ENCODE assay signal across 22 mouse cellular contexts in genomic region chr8:96040216-96040615, GRCm38 (mm10).
DNase-seq lines count a peak whose midpoint lies in the region; ATAC-seq and TF ChIP-seq lines count a peak whose summit lies in the region.
"Had no signal": no experiment of that assay in that cellular context is flagged by ENCODE, and none has a peak within 500 bp of the region (broad histone marks: within the 10 kb centered on the region; RNA-seq: fewer than 3 reads in every experiment).

No protein-coding gene starts in this region.

- ATAC-seq in lung, embryonic 14.5 days (ENCODE audit: insufficient read depth), result peak; percentile 49; the same call in 1 of the 2 replicates
- ATAC-seq in lung, postnatal 0 days, result no peak
- ATAC-seq: CD4-positive, CD25-positive, alpha-beta regulatory T cell, adult 4 months; inflammation-experienced regulatory T-cells, adult 6 months; Patski had no signal

- no peaks in the 10 kb centered on the region for H3K36me3 ChIP-seq in lung, embryonic 14.5 days (ENCODE audit: insufficient read depth)
- H3K36me3 ChIP-seq in lung, postnatal 0 days (ENCODE audit: insufficient read depth, low read length), result no peaks in the 10 kb centered on the region
- H3K36me3 ChIP-seq: forebrain, embryonic 12.5 days; hindbrain, embryonic 13.5 days; midbrain, embryonic 12.5 days; neural tube, embryonic 15.5 days had no signal

- no peak overlapping the region for H3K27ac ChIP-seq in lung, embryonic 14.5 days (ENCODE audit: low read depth)
- no peak overlapping the region for H3K27ac ChIP-seq in lung, postnatal 0 days (ENCODE audit: low read length)
- H3K27ac ChIP-seq: forebrain, embryonic 12.5 days; gastrocnemius, adult 2 months; hindbrain, embryonic 13.5 days; macrophage; midbrain, embryonic 12.5 days; neural tube, embryonic 15.5 days had no signal

- peak; percentile 2 to 13 for DNase-seq in heart, adult 18-20 months
- no peak for DNase-seq in heart, adult 8-10 months (ENCODE audit: low spot score)
- DNase-seq in lung, embryonic 14.5 days, result peak; percentile 70
- DNase-seq in lung, postnatal 0 days (ENCODE audit: low spot score), result no peak
- DNase-seq in kidney, adult 9 months, result peak; percentile 33
- DNase-seq in kidney, postnatal 36 days, result peak; percentile 24 to 44
- no peak for DNase-seq in cerebellum, adult 9-10 months
- no peak for DNase-seq in cerebellum, postnatal 14 days
- DNase-seq: adrenal gland, adult 8-10 months; cerebellum, postnatal 36 days; gastrocnemius, adult 2 months; layer of hippocampus, postnatal 36 days; lung, adult 18-20 months had no signal

- no peaks in the 10 kb centered on the region for H3K27me3 ChIP-seq in lung, embryonic 14.5 days (ENCODE audit: insufficient read depth, low read length)
- H3K27me3 ChIP-seq in lung, postnatal 0 days (replicated peaks; ENCODE audit: insufficient read depth, low read length), result no peaks in the 10 kb centered on the region
- H3K27me3 ChIP-seq: forebrain, embryonic 12.5 days; hindbrain, embryonic 13.5 days; midbrain, embryonic 12.5 days; neural tube, embryonic 15.5 days had no signal

- H3K9ac ChIP-seq in lung, embryonic 14.5 days, result no peak overlapping the region
- H3K9ac ChIP-seq in lung, postnatal 0 days (replicated peaks; ENCODE audit: low read depth), result no peak overlapping the region
- H3K9ac ChIP-seq: forebrain, embryonic 12.5 days; hindbrain, embryonic 13.5 days; midbrain, embryonic 12.5 days; neural tube, embryonic 15.5 days had no signal

- H3K9me3 ChIP-seq in lung, embryonic 14.5 days (ENCODE audit: low read depth, low read length), result no peaks in the 10 kb centered on the region
- no peaks in the 10 kb centered on the region for H3K9me3 ChIP-seq in lung, postnatal 0 days (ENCODE audit: low read length)
- H3K9me3 ChIP-seq: forebrain, embryonic 12.5 days; hindbrain, embryonic 13.5 days; midbrain, embryonic 12.5 days; neural tube, embryonic 15.5 days had no signal

- TF ChIP-seq CTCF in lung, embryonic 14.5 days (IDR thresholded peaks at IDR 0.05; ENCODE audit: low read depth), result no peak
- TF ChIP-seq CTCF in lung, postnatal 0 days (IDR thresholded peaks at IDR 0.05), result no peak

- H3K4me2 ChIP-seq in lung, embryonic 14.5 days, result no peak overlapping the region
- H3K4me2 ChIP-seq in lung, postnatal 0 days (replicated peaks; ENCODE audit: low read depth, low read length), result no peak overlapping the region
- H3K4me2 ChIP-seq: forebrain, embryonic 12.5 days; hindbrain, embryonic 13.5 days; liver, embryonic 11.5 days; midbrain, embryonic 12.5 days; neural tube, embryonic 15.5 days had no signal

- TF ChIP-seq EP300 in lung, postnatal 0 days (IDR thresholded peaks at IDR 0.05), result no peak

- peaks cover 9% of the 10 kb centered on the region; the same call in 1 of the 2 replicates for H3K4me1 ChIP-seq in lung, embryonic 14.5 days (ENCODE audit: insufficient read depth)
- H3K4me1 ChIP-seq in lung, postnatal 0 days (ENCODE audit: insufficient read depth, low read depth, low read length), result no peaks in the 10 kb centered on the region
- H3K4me1 ChIP-seq: forebrain, embryonic 12.5 days; hindbrain, embryonic 13.5 days; midbrain, embryonic 12.5 days; neural tube, embryonic 15.5 days had no signal

- WGBS in lung, embryonic 14.5 days, result 5% methylated on average over 1 of the region's 1 CpGs
- 0% methylated on average over 1 of the region's 1 CpGs for WGBS in lung, postnatal 0 days

- no peak overlapping the region for H3K4me3 ChIP-seq in lung, embryonic 14.5 days (ENCODE audit: low read depth, low read length)
- no peak overlapping the region for H3K4me3 ChIP-seq in lung, postnatal 0 days (ENCODE audit: low read depth, low read length)
- H3K4me3 ChIP-seq: forebrain, embryonic 12.5 days; gastrocnemius, adult 2 months; hindbrain, embryonic 13.5 days; midbrain, embryonic 12.5 days; neural tube, embryonic 15.5 days had no signal

Comparison
In these comparisons a context has a peak if more than half of its experiments do, and no peak if none do; other contexts are left out.
1. DNase-seq: peak in heart, adult 18-20 months (2 of 2), lung, embryonic 14.5 days (single experiment), kidney, adult 9 months (single experiment) and kidney, postnatal 36 days (2 of 2); none in heart, adult 8-10 months (single experiment), lung, postnatal 0 days (single experiment), cerebellum, adult 9-10 months (single experiment) and cerebellum, postnatal 14 days (0 of 2).